Mouse (Mus musculus): ENCODE data around the gene Csk. TPM values are rescaled to one million over a fixed set of nuclear protein-coding genes. Genes with fewer than 3 reads are reported as not detected.

The Csk gene
- polyA plus RNA-seq, 1 experiment from 2014 or later, result 117 TPM

- no peak for ATAC-seq
- POLR2A ChIA-PET, result interaction anchor here (1.2 kb wide), 1 partner anchor 87 kb away, joined by 4 read pairs; no protein-coding TSS in a partner anchor
- CTCF ChIA-PET, result interaction anchor here (0.7 to 4.0 kb wide), 5 partner anchors 9 to 100 kb away, joined by 3 to 31 read pairs (median 6); no protein-coding TSS in a partner anchor
- no peak for DNase-seq (ENCODE audit: low read depth, low spot score)
- peak; percentile 37 for TF ChIP-seq CTCF (IDR thresholded peaks at IDR 0.05)
- in situ Hi-C loops (cut with MboI; ENCODE audit: low pct_unique_long_range_greater_than_20kb), result no loop called here
- no peaks in the 10 kb centered on the region for H3K27me3 ChIP-seq
These were observed 5.5 kb upstream of the Csk start for GRCm38 (mm10) chr9:57658970-57659369.

- no peak for DNase-seq (ENCODE audit: low read depth, low spot score)
- peak; percentile 50 for TF ChIP-seq CTCF (IDR thresholded peaks at IDR 0.05)
- no peak for ATAC-seq
- in situ Hi-C loops (cut with MboI; ENCODE audit: low pct_unique_long_range_greater_than_20kb), result no loop called here
- ChIA-PET POLR2A (no interaction called here), CTCF (interaction anchor here (4.0 kb wide), 1 partner anchor 87 kb away, joined by 31 read pairs; no protein-coding TSS in a partner anchor)
- H3K27me3 ChIP-seq, result no peaks in the 10 kb centered on the region
These were observed 4.4 kb upstream of the Csk start for GRCm38 (mm10) chr9:57657843-57658242.

- no peak for TF ChIP-seq CTCF (IDR thresholded peaks at IDR 0.05)
- CTCF ChIA-PET, result interaction anchor here (1.1 to 3.3 kb wide), 3 partner anchors 11 to 59 kb away, joined by 3 to 9 read pairs (median 3); no protein-coding TSS in a partner anchor
- POLR2A ChIA-PET, result interaction anchor here (0.5 kb wide), 1 partner anchor 109 kb away, joined by 4 read pairs; no protein-coding TSS in a partner anchor
- no peaks in the 10 kb centered on the region for H3K27me3 ChIP-seq
- in situ Hi-C loops (cut with MboI; ENCODE audit: low pct_unique_long_range_greater_than_20kb), result no loop called here
- no peak for ATAC-seq
- no peak for DNase-seq (ENCODE audit: low read depth, low spot score)
These were observed 3.4 kb upstream of the Csk start for GRCm38 (mm10) chr9:57656631-57657350.

GRCm38 (mm10) chr9:57655749-57656148 is 2.3 kb upstream of the Csk start:
- peak; percentile 78 for DNase-seq (ENCODE audit: low read depth, low spot score)
- peak; percentile 66 for ATAC-seq
- ChIA-PET POLR2A (interaction anchor here (1.6 kb wide), 1 partner anchor 57 kb away, joined by 3 read pairs; no protein-coding TSS in a partner anchor), CTCF (interaction anchor here (1.2 to 3.3 kb wide), 6 partner anchors 10 to 98 kb away, joined by 3 to 13 read pairs (median 6); partner anchors contain the start of gene Ulk3)
- in situ Hi-C loops (cut with MboI; ENCODE audit: low pct_unique_long_range_greater_than_20kb), result no loop called here
- no peaks in the 10 kb centered on the region for H3K27me3 ChIP-seq
- peak; percentile 91 for TF ChIP-seq CTCF (IDR thresholded peaks at IDR 0.05)

- in situ Hi-C loops (cut with MboI; ENCODE audit: low pct_unique_long_range_greater_than_20kb), result loop anchor here (5.0 kb wide), 1 partner anchor 63 kb away; no protein-coding TSS in a partner anchor
- ChIA-PET CTCF (interaction anchor here (1.2 to 3.3 kb wide), 5 partner anchors 9 to 97 kb away, joined by 3 to 13 read pairs (median 9); partner anchors contain the start of gene Ulk3), POLR2A (interaction anchor here (0.7 to 1.6 kb wide), 2 partner anchors 26 to 56 kb away, joined by 3 read pairs; no protein-coding TSS in a partner anchor)
- DNase-seq (ENCODE audit: low read depth, low spot score), result no peak
- TF ChIP-seq CTCF (IDR thresholded peaks at IDR 0.05), result no peak
- no peak for ATAC-seq
- no peaks in the 10 kb centered on the region for H3K27me3 ChIP-seq
These were observed 1.5 kb upstream of the Csk start for GRCm38 (mm10) chr9:57654966-57655365.

GRCm38 (mm10) chr9:57652855-57653254 is 576 bp downstream of the Csk start:
- ChIA-PET CTCF (interaction anchor here (2.0 kb wide), 1 partner anchor 23 kb away, joined by 7 read pairs; no protein-coding TSS in a partner anchor), POLR2A (no interaction called here)
- in situ Hi-C loops (cut with MboI; ENCODE audit: low pct_unique_long_range_greater_than_20kb), result loop anchor here (5.0 kb wide), 1 partner anchor 61 kb away; no protein-coding TSS in a partner anchor
- H3K27me3 ChIP-seq, result no peaks in the 10 kb centered on the region
- ATAC-seq, result no peak
- no peak for TF ChIP-seq CTCF (IDR thresholded peaks at IDR 0.05)
- no peak for DNase-seq (ENCODE audit: low read depth, low spot score)

- H3K27me3 ChIP-seq, result no peaks in the 10 kb centered on the region
- POLR2A ChIA-PET, result no interaction called here
- CTCF ChIA-PET, result interaction anchor here (2.0 kb wide), 1 partner anchor 23 kb away, joined by 7 read pairs; no protein-coding TSS in a partner anchor
- TF ChIP-seq CTCF (IDR thresholded peaks at IDR 0.05), result no peak
- ATAC-seq (no peak), DNase-seq (ENCODE audit: low read depth, low spot score) (no peak)
- in situ Hi-C loops (cut with MboI; ENCODE audit: low pct_unique_long_range_greater_than_20kb), result loop anchor here (5.0 kb wide), 1 partner anchor 60 kb away; no protein-coding TSS in a partner anchor
These were observed 1.1 kb downstream of the Csk start for GRCm38 (mm10) chr9:57652351-57652750.

- ChIA-PET POLR2A (no interaction called here), CTCF (interaction anchor here (0.8 to 1.3 kb wide), 3 partner anchors 22 to 165 kb away, joined by 3 to 4 read pairs (median 3); no protein-coding TSS in a partner anchor)
- no peak for TF ChIP-seq CTCF (IDR thresholded peaks at IDR 0.05)
- no peaks in the 10 kb centered on the region for H3K27me3 ChIP-seq
- no peak for ATAC-seq
- in situ Hi-C loops (cut with MboI; ENCODE audit: low pct_unique_long_range_greater_than_20kb), result loop anchor here (5.0 kb wide), 1 partner anchor 59 kb away; no protein-coding TSS in a partner anchor
- DNase-seq (ENCODE audit: low read depth, low spot score), result no peak
These were observed 2.6 kb downstream of the Csk start for GRCm38 (mm10) chr9:57650786-57651311.

- CTCF ChIA-PET, result interaction anchor here (0.8 to 1.3 kb wide), 5 partner anchors 18 to 165 kb away, joined by 3 to 4 read pairs (median 3); no protein-coding TSS in a partner anchor
- POLR2A ChIA-PET, result no interaction called here
- no peak for TF ChIP-seq CTCF (IDR thresholded peaks at IDR 0.05)
- in situ Hi-C loops (cut with MboI; ENCODE audit: low pct_unique_long_range_greater_than_20kb), result loop anchor here (5.0 kb wide), 1 partner anchor 58 kb away; no protein-coding TSS in a partner anchor
- ATAC-seq, result no peak
- H3K27me3 ChIP-seq, result no peaks in the 10 kb centered on the region
- DNase-seq (ENCODE audit: low read depth, low spot score), result no peak
These were observed 3.2 kb downstream of the Csk start for GRCm38 (mm10) chr9:57650130-57650785.
